Mouse (Mus musculus) lung, embryonic 16.5 days (tissue): Measurements from ENCODE around the gene Arid5a. TPM values are rescaled to one million over a fixed set of nuclear protein-coding genes. Genes with fewer than 3 reads are reported as not detected.

Experiments
- ATAC-seq: fragments of 200-750 bp; cut with Nextera tagmentation; 2 replicates; pipeline ENCODE4 v1.8.0; 2017; ENCODE audit warnings: low read depth, mild to moderate bottlenecking, moderate library complexity
- H3K27ac ChIP-seq: fragments of 300-500 bp; sonication (generic); 2 replicates; pipeline ENCODE4 v1.5.1; 2014; ENCODE audit warnings: mild to moderate bottlenecking, control low read depth, low read length
- H3K27me3 ChIP-seq: fragments of 300-500 bp; sonication (generic); 2 replicates; pipeline ENCODE4 v1.6.1; 2014; ENCODE audit warnings: low read depth, low read length, mixed read lengths; ENCODE audit not compliant: control insufficient read depth, insufficient read depth
- H3K36me3 ChIP-seq: fragments of 300-500 bp; sonication (generic); 2 replicates; pipeline ENCODE4 v1.6.1; 2014; ENCODE audit warnings: low read length; ENCODE audit not compliant: control insufficient read depth, insufficient read depth
- H3K4me1 ChIP-seq: fragments of 300-500 bp; sonication (generic); replicated peaks from 2 replicates; pipeline ENCODE4 v1.6.1; 2014; ENCODE audit warnings: low read length, mixed read lengths; ENCODE audit not compliant: control insufficient read depth, insufficient read depth
- H3K4me2 ChIP-seq: fragments of 300-500 bp; sonication (generic); 2 replicates; pipeline ENCODE4 v1.6.1; 2014; ENCODE audit warnings: low read depth, low read length, control low read depth
- H3K4me3 ChIP-seq: fragments of 300-500 bp; sonication (generic); 2 replicates; pipeline ENCODE4 v1.5.1; 2014; ENCODE audit warnings: mild to moderate bottlenecking, low read length, control low read depth
- H3K9ac ChIP-seq: fragments of 300-500 bp; sonication (generic); 2 replicates; pipeline ENCODE4 v1.6.1; 2014; ENCODE audit warnings: low read length, control low read depth
- H3K9me3 ChIP-seq: fragments of 300-500 bp; sonication (generic); 2 replicates; pipeline ENCODE4 v1.6.1; 2016; ENCODE audit warnings: low read length; ENCODE audit not compliant: control insufficient read depth
- WGBS: fragments of 180-500 bp; shearing (Covaris S2); extraction: QIAGEN DNeasy Blood & Tissue Kit; methylation state at CpG from one replicate; pipeline ENCODE4 v1.1.7; 2014; 5-methylcytosine and 5-hydroxymethylcytosine counted together
- polyA plus RNA-seq: library from polyadenylated mRNA; unstranded; fragments of >200 nt; fragmentation: Nextera tagmentation; extraction: Ambion mirVana; gene quantifications from 2 replicates; pipeline ENCODE4 v1.2.1, GENCODE M21; 2015

The Arid5a gene
- polyA plus RNA-seq, 1 experiment from 2014 or later = 10.9 TPM

GRCm38 (mm10) chr1:36279202-36279601 lies 28.3 kb upstream of the Arid5a start:
- no peak overlapping the region for H3K4me3 ChIP-seq
- H3K9ac ChIP-seq = no peak overlapping the region
- WGBS = 20% methylated on average over 3 of the region's 3 CpGs
- H3K4me1 ChIP-seq = no peaks in the 10 kb centered on the region
- H3K36me3 ChIP-seq = no peaks in the 10 kb centered on the region
- peak; percentile 58; the same call in 1 of the 2 replicates for ATAC-seq
- no peak overlapping the region for H3K27ac ChIP-seq
- H3K4me2 ChIP-seq = no peak overlapping the region
- H3K27me3 ChIP-seq = no peaks in the 10 kb centered on the region
- no peaks in the 10 kb centered on the region for H3K9me3 ChIP-seq

GRCm38 (mm10) chr1:36280938-36281337 lies 26.6 kb upstream of the Arid5a start:
- WGBS = 83% methylated on average over 3 of the region's 3 CpGs
- H3K36me3 ChIP-seq = no peaks in the 10 kb centered on the region
- no peak overlapping the region for H3K27ac ChIP-seq
- H3K9me3 ChIP-seq = no peaks in the 10 kb centered on the region
- no peak for ATAC-seq
- H3K27me3 ChIP-seq = no peaks in the 10 kb centered on the region
- H3K4me2 ChIP-seq = no peak overlapping the region
- no peak overlapping the region for H3K9ac ChIP-seq
- no peaks in the 10 kb centered on the region for H3K4me1 ChIP-seq
- H3K4me3 ChIP-seq = no peak overlapping the region

GRCm38 (mm10) chr1:36281849-36282248 lies 25.7 kb upstream of the Arid5a start:
- H3K9ac ChIP-seq = no peak overlapping the region
- no peak for ATAC-seq
- no peaks in the 10 kb centered on the region for H3K9me3 ChIP-seq
- H3K4me2 ChIP-seq = no peak overlapping the region
- H3K4me3 ChIP-seq = no peak overlapping the region
- H3K4me1 ChIP-seq = no peaks in the 10 kb centered on the region
- no peaks in the 10 kb centered on the region for H3K27me3 ChIP-seq
- WGBS = 79% methylated on average over 6 of the region's 6 CpGs
- no peaks in the 10 kb centered on the region for H3K36me3 ChIP-seq
- no peak overlapping the region for H3K27ac ChIP-seq

- Histone ChIP-seq H3K27ac (no peak overlapping the region), H3K4me3 (no peak overlapping the region), H3K4me2 (no peak overlapping the region), H3K27me3 (no peaks in the 10 kb centered on the region; the same call in 1 of the 2 replicates), H3K36me3 (no peaks in the 10 kb centered on the region), H3K4me1 (no peaks in the 10 kb centered on the region), H3K9ac (no peak overlapping the region), H3K9me3 (no peaks in the 10 kb centered on the region)
- 86% methylated on average over 8 of the region's 8 CpGs for WGBS
- no peak for ATAC-seq
Measured at GRCm38 (mm10) chr1:36293470-36293869, 14.1 kb upstream of the Arid5a start.

GRCm38 (mm10) chr1:36294402-36294801 lies 13.1 kb upstream of the Arid5a start:
- 59% methylated on average over 3 of the region's 3 CpGs for whole genome bisulfite sequencing
- Histone ChIP-seq H3K27me3 (peaks cover 8% of the 10 kb centered on the region; the same call in 1 of the 2 replicates), H3K9ac (no peak overlapping the region), H3K27ac (no peak overlapping the region), H3K36me3 (no peaks in the 10 kb centered on the region), H3K9me3 (no peaks in the 10 kb centered on the region), H3K4me3 (no peak overlapping the region), H3K4me1 (no peaks in the 10 kb centered on the region), H3K4me2 (no peak overlapping the region)
- ATAC-seq = no peak

- no peaks in the 10 kb centered on the region for H3K36me3 ChIP-seq
- H3K4me1 ChIP-seq = no peaks in the 10 kb centered on the region
- H3K27ac ChIP-seq = no peak overlapping the region
- 0 out of 2 replicates have a peak, but pooled peaks have one; percentile 12 for ATAC-seq
- no peak overlapping the region for H3K4me3 ChIP-seq
- H3K9ac ChIP-seq = no peak overlapping the region
- no peak overlapping the region for H3K4me2 ChIP-seq
- H3K27me3 ChIP-seq = peaks cover 8% of the 10 kb centered on the region; the same call in 1 of the 2 replicates
- 54% methylated on average over 9 of the region's 9 CpGs for WGBS
- no peaks in the 10 kb centered on the region for H3K9me3 ChIP-seq
Measured at GRCm38 (mm10) chr1:36296466-36297149, 10.9 kb upstream of the Arid5a start.

- WGBS = 73% methylated on average over 4 of the region's 4 CpGs
- no peaks in the 10 kb centered on the region for H3K36me3 ChIP-seq
- H3K9me3 ChIP-seq = no peaks in the 10 kb centered on the region
- H3K27me3 ChIP-seq = peaks cover 8% of the 10 kb centered on the region; the same call in 1 of the 2 replicates
- no peak overlapping the region for H3K4me3 ChIP-seq
- no peak overlapping the region for H3K27ac ChIP-seq
- no peak overlapping the region for H3K4me2 ChIP-seq
- no peak for ATAC-seq
- no peak overlapping the region for H3K9ac ChIP-seq
- peaks cover 2% of the 10 kb centered on the region for H3K4me1 ChIP-seq
Measured at GRCm38 (mm10) chr1:36298107-36298506, 9.4 kb upstream of the Arid5a start.

- H3K36me3 ChIP-seq = no peaks in the 10 kb centered on the region
- no peak overlapping the region for H3K9ac ChIP-seq
- no peak overlapping the region for H3K27ac ChIP-seq
- no peak for ATAC-seq
- H3K4me2 ChIP-seq = no peak overlapping the region
- peaks cover 5% of the 10 kb centered on the region for H3K4me1 ChIP-seq
- H3K9me3 ChIP-seq = no peaks in the 10 kb centered on the region
- no peak overlapping the region for H3K4me3 ChIP-seq
- peaks cover 8% of the 10 kb centered on the region; the same call in 1 of the 2 replicates for H3K27me3 ChIP-seq
- 26% methylated on average over 13 of the region's 13 CpGs for WGBS
Measured at GRCm38 (mm10) chr1:36299126-36299525, 8.4 kb upstream of the Arid5a start.

GRCm38 (mm10) chr1:36299676-36300075 lies 7.9 kb upstream of the Arid5a start:
- Histone ChIP-seq H3K27ac (no peak overlapping the region), H3K36me3 (no peaks in the 10 kb centered on the region), H3K9me3 (no peaks in the 10 kb centered on the region), H3K4me2 (no peak overlapping the region), H3K9ac (no peak overlapping the region), H3K4me3 (no peak overlapping the region), H3K27me3 (peaks cover 8% of the 10 kb centered on the region; the same call in 1 of the 2 replicates), H3K4me1 (peaks cover 5% of the 10 kb centered on the region)
- no peak for ATAC-seq
- 44% methylated on average over 2 of the region's 2 CpGs for WGBS
